Mouse (Mus musculus) brown adipose tissue, adult 24 weeks (tissue): ENCODE measurements at regions not wholly inside any gene's neighbourhood (a gene's known extent, or its start where the extent isn't known, plus 50 kb on each side); places are given as distances from the start of the nearest gene placed in this dataset.

Experiments used
- H3K27ac ChIP-seq: fragments of 200-500 bp; replicated peaks from 2 replicates; pipeline ENCODE4 v1.5.1; 2012; ENCODE audit warnings: low read depth, mild to moderate bottlenecking, low read length
- H3K4me1 ChIP-seq: fragments of 200-500 bp; 2 replicates; pipeline ENCODE4 v1.6.1; 2012; ENCODE audit warnings: low read length, mixed read lengths; ENCODE audit not compliant: control insufficient read depth, insufficient read depth, insufficient read length
- H3K4me3 ChIP-seq: fragments of 200-500 bp; 2 replicates; pipeline ENCODE4 v1.5.1; 2012; ENCODE audit warnings: low read depth, mild to moderate bottlenecking, low read length, moderate library complexity; ENCODE audit not compliant: insufficient read depth

- Histone ChIP-seq H3K4me3 (no peak overlapping the region), H3K4me1 (no peaks in the 10 kb centered on the region), H3K27ac (no peak overlapping the region)
These were observed 94.4 kb downstream of the Gm11232 start for GRCm38 (mm10) chr4:71663397-71663796.

- no peak overlapping the region for H3K4me3 ChIP-seq
- no peak overlapping the region for H3K27ac ChIP-seq
- H3K4me1 ChIP-seq: no peaks in the 10 kb centered on the region
These were observed 117.2 kb downstream of the Gm11232 start for GRCm38 (mm10) chr4:71640521-71640920.

- Histone ChIP-seq H3K4me1 (no peaks in the 10 kb centered on the region), H3K4me3 (no peak overlapping the region), H3K27ac (no peak overlapping the region)
These were observed 130.7 kb downstream of the Gm11232 start for GRCm38 (mm10) chr4:71627088-71627487.

GRCm38 (mm10) chr4:71626626-71627025, 131.1 kb downstream of the Gm11232 start:
- Histone ChIP-seq H3K4me3 (no peak overlapping the region), H3K4me1 (no peaks in the 10 kb centered on the region), H3K27ac (no peak overlapping the region)

GRCm38 (mm10) chr4:71624771-71625170, 133.0 kb downstream of the Gm11232 start:
- Histone ChIP-seq H3K4me3 (no peak overlapping the region), H3K27ac (no peak overlapping the region), H3K4me1 (no peaks in the 10 kb centered on the region)

GRCm38 (mm10) chr4:71613720-71614119, 144.0 kb downstream of the Gm11232 start:
- H3K4me1 ChIP-seq: no peaks in the 10 kb centered on the region
- no peak overlapping the region for H3K4me3 ChIP-seq
- no peak overlapping the region for H3K27ac ChIP-seq

- H3K27ac ChIP-seq: no peak overlapping the region
- H3K4me3 ChIP-seq: no peak overlapping the region
- H3K4me1 ChIP-seq: no peaks in the 10 kb centered on the region
These were observed 171.9 kb downstream of the Gm11232 start for GRCm38 (mm10) chr4:71585880-71586279.

GRCm38 (mm10) chr4:71560656-71561055, 197.1 kb downstream of the Gm11232 start:
- no peaks in the 10 kb centered on the region for H3K4me1 ChIP-seq
- H3K27ac ChIP-seq: no peak overlapping the region
- no peak overlapping the region for H3K4me3 ChIP-seq

- no peak overlapping the region for H3K27ac ChIP-seq
- no peak overlapping the region for H3K4me3 ChIP-seq
- H3K4me1 ChIP-seq: no peaks in the 10 kb centered on the region
These were observed 218.6 kb downstream of the Gm11232 start for GRCm38 (mm10) chr4:71539200-71539599.

- Histone ChIP-seq H3K27ac (no peak overlapping the region), H3K4me1 (no peaks in the 10 kb centered on the region), H3K4me3 (no peak overlapping the region)
These were observed 219.8 kb downstream of the Gm11232 start for GRCm38 (mm10) chr4:71537971-71538370.

- H3K4me3 ChIP-seq: no peak overlapping the region
- no peak overlapping the region for H3K27ac ChIP-seq
These were observed 233.4 kb downstream of the Gm11232 start for GRCm38 (mm10) chr4:71524255-71524970.

GRCm38 (mm10) chr4:71520751-71521150, 237.0 kb downstream of the Gm11232 start:
- H3K4me3 ChIP-seq: no peak overlapping the region
- H3K4me1 ChIP-seq: no peaks in the 10 kb centered on the region
- H3K27ac ChIP-seq: no peak overlapping the region

More at GRCm38 (mm10) chr4:71524255-71524970, 233.4 kb downstream of the Gm11232 start:
- no peaks in the 10 kb centered on the region for H3K4me1 ChIP-seq

GRCm38 (mm10) chr4:71517921-71518404, 239.8 kb downstream of the Gm11232 start:
- no peak overlapping the region for H3K4me3 ChIP-seq
- H3K4me1 ChIP-seq: no peaks in the 10 kb centered on the region
- no peak overlapping the region for H3K27ac ChIP-seq

- no peaks in the 10 kb centered on the region for H3K4me1 ChIP-seq
- no peak overlapping the region for H3K4me3 ChIP-seq
- no peak overlapping the region for H3K27ac ChIP-seq
These were observed 250.9 kb downstream of the Gm11232 start for GRCm38 (mm10) chr4:71506911-71507310.

- Histone ChIP-seq H3K27ac (no peak overlapping the region), H3K4me3 (no peak overlapping the region), H3K4me1 (no peaks in the 10 kb centered on the region)
These were observed 268.0 kb downstream of the Gm11232 start for GRCm38 (mm10) chr4:71489788-71490187.

GRCm38 (mm10) chr4:71488663-71489161, 269.1 kb downstream of the Gm11232 start:
- Histone ChIP-seq H3K4me1 (no peaks in the 10 kb centered on the region), H3K4me3 (no peak overlapping the region), H3K27ac (no peak overlapping the region)
